Mouse (Mus musculus) cerebellum, adult 2 months (tissue): Measurements from ENCODE around the gene Olfr199.

Experiments
- CTCF ChIP-seq: fragments of 200-500 bp; IDR thresholded peaks from 2 replicates; pipeline ENCODE4 v1.5.1; 2011; ENCODE audit warnings: low read depth, mild to moderate bottlenecking, control low read depth, low read length, moderate library complexity, borderline replicate concordance; ENCODE audit not compliant: insufficient read depth
- POLR2A ChIP-seq: fragments of 200-500 bp; IDR thresholded peaks from 2 replicates; pipeline ENCODE4 v1.6.1; 2011; ENCODE audit warnings: low read length, control low read depth, borderline replicate concordance; ENCODE audit not compliant: insufficient read depth

DNA sequence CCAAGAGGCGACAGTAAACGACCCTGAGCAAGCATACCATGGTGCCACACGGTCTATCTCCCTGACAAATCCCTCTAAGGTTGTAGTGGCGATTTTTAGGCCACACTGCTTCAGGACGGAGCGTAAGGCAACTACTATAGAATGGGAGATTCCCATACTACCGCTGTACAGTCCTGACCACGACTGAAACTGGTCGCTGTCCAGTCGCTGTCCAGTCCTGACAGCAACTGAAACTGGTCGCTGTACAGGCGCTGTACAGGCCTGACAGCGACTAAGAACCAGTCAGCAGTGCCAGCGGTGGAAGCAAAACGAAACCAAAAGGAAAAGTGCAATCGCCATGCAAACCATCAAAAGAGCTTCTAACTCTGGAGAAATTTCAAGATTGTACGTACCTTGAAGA is 30.1 kb upstream of the Olfr199 start:
- TF ChIP-seq CTCF (no peak), POLR2A (no peak)
